Mouse (Mus musculus): Measurements from ENCODE around the gene Gm20388.

Gene Gm20388

DNA sequence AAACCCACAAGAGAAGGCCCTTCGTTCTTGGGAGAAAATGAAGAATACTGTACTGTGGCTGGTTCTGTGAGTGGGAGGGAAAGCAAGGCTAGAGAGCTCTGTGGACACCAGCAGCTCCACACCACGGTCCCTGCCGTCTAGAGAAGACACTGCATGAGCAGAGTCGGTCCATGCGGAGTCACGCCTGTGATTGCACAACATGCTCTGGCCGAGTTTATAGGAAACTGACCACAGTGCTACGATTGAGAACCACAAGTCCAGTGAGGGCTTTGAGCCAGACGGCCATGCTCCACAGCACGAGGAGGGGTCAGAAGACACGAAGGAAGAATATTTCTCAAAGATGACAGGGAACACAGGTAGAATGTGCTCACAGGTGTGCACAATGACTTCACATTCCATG lies 3387.7 kb downstream of the Gm20388 start:
- no peak for DNase-seq (ENCODE audit: extremely low spot score, low read depth, low spot score)

- DNase-seq (ENCODE audit: extremely low spot score, low read depth, low spot score), result no peak
Measured at GRCm38 (mm10) chr8:123308738-123309137, 3398.1 kb downstream of the Gm20388 start.

DNA sequence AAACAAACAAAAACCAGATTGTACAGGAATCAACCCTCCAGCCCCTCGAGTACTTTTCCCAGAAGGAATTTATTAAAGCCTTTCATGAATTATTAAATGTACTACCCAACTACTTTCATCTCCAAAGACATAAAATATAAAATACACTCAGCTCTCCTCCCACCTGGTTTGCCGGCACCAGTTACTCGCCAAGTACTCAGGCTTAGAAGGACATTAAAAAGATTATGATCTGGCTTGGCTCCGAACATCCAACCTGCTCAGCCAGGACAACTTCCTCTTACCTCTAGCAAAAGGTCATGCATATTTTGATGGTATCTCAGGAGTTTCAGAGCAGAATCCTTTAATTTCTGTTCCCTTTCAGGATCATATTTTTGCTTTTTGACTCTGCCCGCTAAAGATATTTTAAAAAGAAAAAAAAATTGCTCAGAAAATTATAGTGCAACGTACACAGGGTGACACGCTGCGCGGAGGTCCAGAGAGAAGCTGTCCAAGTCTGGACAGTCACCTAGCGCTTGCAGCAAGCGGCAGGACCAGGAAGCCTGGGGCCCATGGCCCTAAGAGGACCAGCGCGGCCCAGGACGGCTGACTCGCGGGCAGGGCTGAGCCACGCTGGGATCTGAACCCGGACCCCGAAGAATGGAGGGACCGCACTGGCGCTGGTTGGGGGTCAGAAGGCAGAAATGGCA lies 3407.3 kb downstream of the Gm20388 start:
- no peak for DNase-seq (ENCODE audit: extremely low spot score, low read depth, low spot score)

DNA sequence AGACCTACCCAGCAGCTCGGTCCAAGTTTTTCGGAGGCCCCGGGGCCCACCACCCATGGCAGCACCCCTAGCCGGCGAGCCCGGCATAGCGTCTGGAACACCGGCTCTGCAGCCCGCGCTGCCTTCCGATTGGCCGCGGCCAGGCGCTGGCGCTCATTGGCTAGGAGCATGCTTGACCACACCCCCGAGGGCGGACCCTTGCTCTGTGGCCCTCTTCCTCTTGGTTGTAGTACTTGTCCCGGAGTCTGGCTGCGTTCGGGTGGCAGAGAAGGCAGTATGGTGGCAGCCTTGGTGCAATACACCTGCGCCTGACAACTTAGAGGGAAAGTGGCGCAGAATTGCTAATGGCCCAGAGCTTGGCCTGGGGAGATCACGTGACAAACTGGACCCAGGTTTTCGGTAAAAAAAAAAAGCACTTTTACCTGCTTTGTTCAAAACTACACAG lies 3407.8 kb downstream of the Gm20388 start, which contains the start of gene Fanca:
Fanca (minus strand) TSS at position 110 of the 445 bp plus-strand sequence.
- DNase-seq (ENCODE audit: extremely low spot score, low read depth, low spot score), result peak; percentile 63

DNA sequence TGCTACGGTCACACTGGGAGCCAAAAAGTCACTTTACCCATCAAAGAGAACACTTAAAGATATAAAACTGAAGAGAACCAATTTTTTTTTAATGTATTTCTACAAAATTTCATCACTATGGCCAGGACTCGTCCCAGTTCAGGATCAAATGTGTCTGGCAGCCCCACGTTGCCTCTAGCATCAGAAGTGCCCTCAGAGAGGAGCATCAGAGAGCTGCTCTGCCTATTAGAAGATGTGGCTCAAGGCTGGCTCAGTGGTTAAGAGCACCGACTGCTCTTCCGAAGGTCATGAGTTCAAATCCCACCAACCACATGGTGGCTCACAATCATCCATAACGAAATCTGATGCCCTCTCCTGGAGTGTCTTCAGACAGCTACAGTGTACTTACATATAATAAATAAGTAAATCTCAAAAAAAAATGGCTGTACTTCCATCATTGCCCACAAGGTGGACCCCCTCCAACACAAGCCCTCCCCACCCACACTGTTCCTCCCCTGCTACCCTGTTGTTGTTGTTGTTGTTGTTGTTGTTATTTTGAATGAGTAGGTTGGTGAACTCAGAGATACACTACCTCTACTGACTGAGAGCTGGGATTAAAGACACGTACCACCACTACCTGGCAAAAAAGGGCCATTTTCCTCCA lies 3409.0 kb downstream of the Gm20388 start:
- DNase-seq (ENCODE audit: extremely low spot score, low read depth, low spot score), result peak; percentile 50

DNA sequence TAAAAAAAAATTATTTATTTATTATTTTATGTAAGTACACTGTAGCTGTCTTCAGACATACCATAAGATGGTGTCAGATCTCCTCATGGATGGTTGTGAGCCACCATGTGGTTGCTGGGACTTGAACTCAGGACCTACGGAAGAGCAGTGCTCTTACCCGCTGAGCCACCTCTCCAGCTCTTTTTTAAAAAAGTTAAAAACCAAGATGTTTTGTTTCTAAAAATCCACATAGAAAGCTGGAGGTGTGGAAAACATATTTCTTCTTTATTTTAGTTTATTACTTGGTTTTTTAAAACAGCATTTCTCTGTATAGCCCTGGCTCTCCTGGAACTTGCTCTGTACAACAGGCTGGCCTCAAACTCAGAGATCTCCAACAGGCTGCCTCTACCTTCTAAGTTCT lies 3417.9 kb downstream of the Gm20388 start:
- DNase-seq (ENCODE audit: extremely low spot score, low read depth, low spot score), result no peak

- no peak for DNase-seq (ENCODE audit: extremely low spot score, low read depth, low spot score)
Measured at GRCm38 (mm10) chr8:123329350-123329749, 3418.7 kb downstream of the Gm20388 start.

- DNase-seq (ENCODE audit: extremely low spot score, low read depth, low spot score), result no peak
Measured at GRCm38 (mm10) chr8:123329961-123330360, 3419.3 kb downstream of the Gm20388 start.

GRCm38 (mm10) chr8:123330701-123331100 lies 3420.1 kb downstream of the Gm20388 start:
- no peak for DNase-seq (ENCODE audit: extremely low spot score, low read depth, low spot score)

GRCm38 (mm10) chr8:123331301-123331700 lies 3420.7 kb downstream of the Gm20388 start:
- DNase-seq (ENCODE audit: extremely low spot score, low read depth, low spot score), result no peak

- no peak for DNase-seq (ENCODE audit: extremely low spot score, low read depth, low spot score)
Measured at GRCm38 (mm10) chr8:123331810-123332209, 3421.2 kb downstream of the Gm20388 start.

DNA sequence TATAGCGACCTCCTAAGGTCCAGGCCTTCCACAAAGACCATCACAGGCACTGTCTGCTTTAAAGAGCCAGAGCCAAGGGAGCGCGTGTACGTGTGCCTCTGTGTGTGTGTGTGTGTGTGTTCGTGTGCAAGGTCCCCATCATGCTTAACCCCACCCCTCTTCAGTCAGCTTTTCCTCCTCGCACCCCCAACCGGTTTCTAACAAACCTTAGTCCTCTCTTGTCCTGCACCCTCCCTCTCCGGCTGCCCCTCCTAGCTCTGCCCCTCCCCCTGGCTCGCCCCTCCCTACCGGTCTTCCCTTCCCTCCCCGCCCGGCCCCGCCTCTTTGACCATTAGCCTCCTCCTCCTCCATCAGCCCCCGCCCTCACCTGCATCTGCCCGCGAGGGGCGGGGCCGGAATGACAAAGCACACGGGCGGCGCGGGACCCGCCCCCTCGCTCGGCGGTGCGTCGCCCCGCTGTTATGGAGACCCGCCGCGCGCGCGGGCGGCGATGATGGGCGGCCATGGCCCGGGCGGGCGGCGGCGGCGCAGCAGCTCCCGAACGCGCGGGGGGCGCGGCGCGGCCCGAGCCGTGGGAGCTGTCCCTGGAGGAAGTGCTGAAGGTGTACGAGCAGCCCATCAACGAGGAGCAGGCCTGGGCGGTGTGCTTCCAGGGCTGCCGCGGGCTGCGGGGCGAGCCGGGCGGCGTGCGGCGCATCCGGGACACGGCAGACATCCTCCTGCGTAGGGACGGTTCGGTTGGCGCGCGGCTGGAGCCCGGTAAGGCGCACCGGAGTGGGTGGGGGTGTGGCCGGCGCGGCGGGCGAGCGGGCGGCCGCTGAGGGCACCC lies 3421.8 kb downstream of the Gm20388 start, which contains the start of gene Spire2:
Spire2 (plus strand) TSS at position 452 of the 829 bp plus-strand sequence.
- DNase-seq (ENCODE audit: extremely low spot score, low read depth, low spot score), result no peak

- DNase-seq (ENCODE audit: extremely low spot score, low read depth, low spot score), result no peak
Measured at GRCm38 (mm10) chr8:123333091-123333587, 3422.5 kb downstream of the Gm20388 start.

- no peak for DNase-seq (ENCODE audit: extremely low spot score, low read depth, low spot score)
Measured at GRCm38 (mm10) chr8:123333864-123334263, 3423.2 kb downstream of the Gm20388 start.

DNA sequence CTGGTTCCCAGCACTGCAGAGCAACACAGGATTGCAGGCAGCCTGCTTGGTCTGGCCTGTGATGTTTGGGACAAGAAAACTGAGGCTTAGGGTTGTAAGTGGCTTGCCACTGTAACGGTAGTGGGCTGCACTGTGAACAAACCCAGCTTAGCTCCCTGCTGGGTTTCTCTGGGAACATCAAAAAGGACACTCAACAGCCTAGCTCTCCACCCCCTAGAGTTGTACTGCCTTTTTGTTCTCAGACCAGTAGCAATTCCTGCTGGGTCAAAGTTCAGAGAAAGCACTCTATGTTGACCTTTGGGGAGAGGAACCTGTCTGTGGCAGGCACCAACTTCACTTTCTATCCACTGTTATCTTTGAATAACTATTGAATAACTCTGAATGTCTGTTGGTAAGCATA lies 3423.8 kb downstream of the Gm20388 start:
- no peak for DNase-seq (ENCODE audit: extremely low spot score, low read depth, low spot score)

GRCm38 (mm10) chr8:123337475-123337874 lies 3426.8 kb downstream of the Gm20388 start:
- no peak for DNase-seq (ENCODE audit: extremely low spot score, low read depth, low spot score)

GRCm38 (mm10) chr8:123340071-123340470 lies 3429.4 kb downstream of the Gm20388 start:
- DNase-seq (ENCODE audit: extremely low spot score, low read depth, low spot score), result no peak

- DNase-seq (ENCODE audit: extremely low spot score, low read depth, low spot score), result no peak
Measured at GRCm38 (mm10) chr8:123341040-123342015, 3430.7 kb downstream of the Gm20388 start.

DNA sequence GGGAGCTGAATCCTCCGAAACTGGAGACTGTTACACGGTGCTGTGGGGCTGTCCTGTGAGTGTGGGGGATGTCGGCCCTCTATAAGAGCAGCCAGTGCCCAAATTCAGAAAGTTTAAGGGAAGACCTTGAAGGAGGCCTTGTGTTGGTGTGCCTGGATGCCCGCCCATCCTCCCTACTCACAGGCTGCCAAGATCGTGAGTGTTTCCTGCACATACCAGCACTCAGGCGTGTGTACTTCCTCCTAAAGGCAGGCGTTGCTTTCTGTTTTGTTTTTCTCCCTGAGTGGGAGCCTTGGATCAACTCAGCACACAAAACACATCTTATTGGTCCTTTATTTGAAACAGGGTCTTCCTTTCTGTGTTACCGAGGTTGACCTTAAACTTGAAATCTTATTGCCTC lies 3431.6 kb downstream of the Gm20388 start:
- DNase-seq (ENCODE audit: extremely low spot score, low read depth, low spot score), result no peak

GRCm38 (mm10) chr8:123342911-123343310 lies 3432.3 kb downstream of the Gm20388 start:
- DNase-seq (ENCODE audit: extremely low spot score, low read depth, low spot score), result no peak
